Mouse (Mus musculus) neural tube, embryonic 14.5 days (tissue): ENCODE results near the gene Lasp1. TPM values are rescaled to one million over a fixed set of nuclear protein-coding genes. Genes with fewer than 3 reads are reported as not detected.

Experiments used
- ATAC-seq: fragments of 200-750 bp; cut with Nextera tagmentation; 2 replicates; pipeline ENCODE4 v1.8.0; 2017; ENCODE audit warnings: low read depth, mild to moderate bottlenecking, moderate TSS enrichment, moderate library complexity
- H3K27ac ChIP-seq: fragments of 300-500 bp; sonication (generic); 2 replicates; pipeline ENCODE4 v1.5.1; 2014; ENCODE audit warnings: low read depth, mild to moderate bottlenecking, control low read depth, low read length, moderate library complexity, mixed read lengths
- H3K27me3 ChIP-seq: fragments of 300-500 bp; sonication (generic); 2 replicates; pipeline ENCODE4 v1.6.1; 2014; ENCODE audit warnings: low read length; ENCODE audit not compliant: control insufficient read depth, insufficient read depth
- H3K36me3 ChIP-seq: fragments of 300-500 bp; sonication (generic); 2 replicates; pipeline ENCODE4 v1.6.1; 2014; ENCODE audit warnings: low read length, mixed read lengths; ENCODE audit not compliant: control insufficient read depth, insufficient read depth
- H3K4me1 ChIP-seq: fragments of 300-500 bp; sonication (generic); 2 replicates; pipeline ENCODE4 v1.6.1; 2014; ENCODE audit warnings: low read length; ENCODE audit not compliant: control insufficient read depth, insufficient read depth
- H3K4me2 ChIP-seq: fragments of 300-500 bp; sonication (generic); 2 replicates; pipeline ENCODE4 v1.6.1; 2014; ENCODE audit warnings: mild to moderate bottlenecking, low read depth, low read length, control low read depth
- H3K4me3 ChIP-seq: fragments of 300-500 bp; sonication (generic); 2 replicates; pipeline ENCODE4 v1.5.1; 2014; ENCODE audit warnings: low read depth, low read length, control low read depth, mixed read lengths
- H3K9ac ChIP-seq: fragments of 300-500 bp; sonication (generic); replicated peaks from 2 replicates; pipeline ENCODE4 v1.6.1; 2014; ENCODE audit warnings: low read depth, mild to moderate bottlenecking, control low read depth, low read length, mixed read lengths
- H3K9me3 ChIP-seq: fragments of 300-500 bp; sonication (generic); 2 replicates; pipeline ENCODE4 v1.6.1; 2016; ENCODE audit warnings: low read length; ENCODE audit not compliant: control insufficient read depth
- WGBS: fragments of 180-500 bp; shearing (Covaris S2); extraction: QIAGEN DNeasy Blood & Tissue Kit; methylation state at CpG from one replicate; pipeline ENCODE4 v1.1.7; 2014; 5-methylcytosine and 5-hydroxymethylcytosine counted together
- polyA plus RNA-seq: library from polyadenylated mRNA; unstranded; fragments of >200 nt; fragmentation: Nextera tagmentation; extraction: Ambion mirVana; gene quantifications from 2 replicates; pipeline ENCODE4 v1.2.1, GENCODE M21; 2014

Gene Lasp1
- polyA plus RNA-seq, 1 experiment from 2014 or later: 82.9 TPM

DNA sequence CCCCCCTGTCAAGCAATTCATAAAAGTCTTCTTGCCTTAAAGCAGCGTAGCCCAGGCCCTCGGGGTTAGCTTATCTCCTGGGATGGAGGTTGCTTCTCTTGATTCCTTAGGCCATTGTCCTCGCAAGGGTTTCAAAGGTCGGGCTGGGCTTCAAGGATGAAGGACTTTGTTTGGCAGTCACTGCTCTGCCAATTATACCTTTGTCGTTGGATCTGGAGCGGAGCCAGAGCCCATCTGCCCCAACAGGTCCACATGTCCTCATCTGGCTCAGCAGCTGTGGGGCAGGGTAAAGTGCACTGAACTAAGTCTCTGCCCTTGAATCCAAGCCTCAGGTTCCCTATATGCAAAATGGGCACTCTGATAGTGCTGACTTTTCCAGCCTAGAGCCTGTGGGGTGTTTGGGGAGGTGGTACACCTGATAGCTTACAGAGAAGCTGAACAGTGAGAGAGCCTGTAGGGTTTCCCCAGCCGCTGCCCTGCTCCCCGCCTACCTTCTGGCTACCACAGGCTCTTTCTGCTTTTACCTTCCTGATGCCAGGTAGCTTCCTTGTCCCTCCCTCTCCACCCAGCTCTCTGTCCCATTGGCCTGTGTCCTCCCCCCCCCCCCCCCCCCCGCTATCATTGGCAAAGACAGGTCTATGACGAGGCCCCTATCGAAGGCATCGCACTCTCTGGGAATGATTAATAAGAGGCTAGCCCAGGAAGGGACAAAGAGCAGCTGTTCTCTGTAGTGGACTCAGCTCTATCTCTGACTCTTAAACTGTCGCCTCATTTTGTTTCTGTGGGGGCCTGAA, 13.0 kb downstream of the Lasp1 start:
- H3K27ac ChIP-seq: peak overlapping the region; percentile 86
- no peak overlapping the region for H3K4me3 ChIP-seq
- no peaks in the 10 kb centered on the region for H3K27me3 ChIP-seq
- peak overlapping the region; percentile 37; the same call in 1 of the 2 replicates for H3K4me2 ChIP-seq
- 28% methylated on average over 12 of the region's 13 CpGs for WGBS
- peak overlapping the region; percentile 41; the same call in 1 of the 2 replicates for H3K9ac ChIP-seq
- peak; percentile 45; the same call in 1 of the 2 replicates for ATAC-seq
- no peaks in the 10 kb centered on the region for H3K9me3 ChIP-seq
- peaks cover 35% of the 10 kb centered on the region for H3K36me3 ChIP-seq
- H3K4me1 ChIP-seq: peaks cover 43% of the 10 kb centered on the region

DNA sequence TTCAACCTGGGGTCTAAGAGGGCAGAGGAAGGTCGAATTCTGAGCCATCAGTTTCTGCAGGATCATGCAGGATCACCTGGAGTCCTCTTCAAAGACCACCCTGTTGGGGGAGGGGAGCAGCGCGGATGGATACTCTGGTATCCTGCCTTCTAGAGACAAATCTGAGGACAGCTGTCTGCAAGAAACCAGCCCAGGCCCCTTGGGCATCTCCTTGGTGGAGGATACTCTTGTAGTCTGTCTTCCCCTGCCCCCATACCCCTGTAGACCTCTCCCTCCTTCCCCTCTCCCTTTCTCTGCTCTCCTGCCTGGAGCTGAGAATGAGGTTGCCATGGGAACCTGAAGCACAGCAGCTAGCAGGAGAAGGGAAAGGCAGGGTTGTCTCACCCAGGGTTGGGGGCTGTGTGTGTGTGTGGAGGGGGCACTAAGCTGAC, 13.7 kb downstream of the Lasp1 start:
- peaks cover 42% of the 10 kb centered on the region for H3K4me1 ChIP-seq
- H3K4me3 ChIP-seq: no peak overlapping the region
- no peaks in the 10 kb centered on the region for H3K27me3 ChIP-seq
- H3K4me2 ChIP-seq: peak overlapping the region; percentile 37; the same call in 1 of the 2 replicates
- peak overlapping the region; percentile 86 for H3K27ac ChIP-seq
- peak overlapping the region; percentile 41 for H3K9ac ChIP-seq
- peak; percentile 83 for ATAC-seq
- H3K9me3 ChIP-seq: no peaks in the 10 kb centered on the region
- H3K36me3 ChIP-seq: peaks cover 35% of the 10 kb centered on the region
- WGBS: 37% methylated on average over 3 of the region's 3 CpGs

DNA sequence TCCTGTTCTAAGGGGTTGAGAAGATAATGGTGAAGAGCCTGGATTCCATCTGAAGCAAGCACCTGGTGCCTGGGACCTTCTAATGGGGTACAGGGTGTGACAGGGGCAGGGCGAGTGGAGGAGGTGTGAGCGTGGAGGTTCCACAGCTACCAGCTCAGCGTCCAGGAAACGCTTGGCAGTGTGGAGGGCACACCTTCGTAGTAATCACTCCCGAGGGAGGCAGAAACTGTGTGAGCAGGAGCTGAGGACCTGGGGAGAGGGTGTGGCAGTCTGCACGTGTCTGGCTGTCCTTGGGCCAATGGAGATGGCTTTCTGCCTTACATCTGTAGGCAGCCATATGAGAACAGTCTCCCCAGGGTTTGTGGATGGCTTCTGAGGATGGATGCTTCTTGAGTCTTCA, 14.3 kb downstream of the Lasp1 start:
- Histone ChIP-seq H3K9me3 (no peaks in the 10 kb centered on the region), H3K36me3 (peaks cover 36% of the 10 kb centered on the region), H3K4me3 (no peak overlapping the region), H3K4me2 (peak overlapping the region; percentile 37), H3K27ac (peak overlapping the region; percentile 86), H3K27me3 (no peaks in the 10 kb centered on the region), H3K9ac (0 out of 2 replicates have a peak overlapping the region, but pooled peaks have one; percentile 18), H3K4me1 (peaks cover 41% of the 10 kb centered on the region)
- 34% methylated on average over 7 of the region's 7 CpGs for WGBS
- peak; percentile 22; the same call in 1 of the 2 replicates for ATAC-seq

- H3K9ac ChIP-seq: no peak overlapping the region
- H3K4me3 ChIP-seq: no peak overlapping the region
- WGBS: 80% methylated on average over 17 of the region's 17 CpGs
- peak overlapping the region; percentile 86; the same call in 1 of the 2 replicates for H3K27ac ChIP-seq
- no peak for ATAC-seq
- no peaks in the 10 kb centered on the region for H3K27me3 ChIP-seq
- H3K4me1 ChIP-seq: peaks cover 37% of the 10 kb centered on the region
- H3K9me3 ChIP-seq: no peaks in the 10 kb centered on the region
- H3K36me3 ChIP-seq: peaks cover 29% of the 10 kb centered on the region
- H3K4me2 ChIP-seq: no peak overlapping the region
These were observed 15.1 kb downstream of the Lasp1 start for GRCm38 (mm10) chr11:97813746-97814515.

- no peaks in the 10 kb centered on the region for H3K27me3 ChIP-seq
- H3K9ac ChIP-seq: no peak overlapping the region
- ATAC-seq: no peak
- H3K4me3 ChIP-seq: no peak overlapping the region
- H3K4me2 ChIP-seq: no peak overlapping the region
- peaks cover 31% of the 10 kb centered on the region for H3K4me1 ChIP-seq
- WGBS: 92% methylated on average over 11 of the region's 11 CpGs
- no peaks in the 10 kb centered on the region for H3K9me3 ChIP-seq
- H3K27ac ChIP-seq: no peak overlapping the region
- peaks cover 23% of the 10 kb centered on the region for H3K36me3 ChIP-seq
These were observed 16.9 kb downstream of the Lasp1 start for GRCm38 (mm10) chr11:97815736-97816135.

GRCm38 (mm10) chr11:97816176-97816575, 17.4 kb downstream of the Lasp1 start:
- H3K4me1 ChIP-seq: peaks cover 31% of the 10 kb centered on the region
- peaks cover 23% of the 10 kb centered on the region for H3K36me3 ChIP-seq
- no peak overlapping the region for H3K27ac ChIP-seq

GRCm38 (mm10) chr11:97816916-97817315, 18.1 kb downstream of the Lasp1 start:
- no peak overlapping the region for H3K4me3 ChIP-seq
- no peak for ATAC-seq
- WGBS: 71% methylated on average over 9 of the region's 9 CpGs
- no peaks in the 10 kb centered on the region for H3K27me3 ChIP-seq
- H3K9me3 ChIP-seq: no peaks in the 10 kb centered on the region
- no peak overlapping the region for H3K27ac ChIP-seq
- H3K9ac ChIP-seq: no peak overlapping the region
- H3K4me2 ChIP-seq: no peak overlapping the region
- peaks cover 24% of the 10 kb centered on the region for H3K4me1 ChIP-seq
- peaks cover 23% of the 10 kb centered on the region for H3K36me3 ChIP-seq

More at GRCm38 (mm10) chr11:97816176-97816575, 17.4 kb downstream of the Lasp1 start:
- WGBS: 83% methylated on average over 5 of the region's 5 CpGs
- ATAC-seq: no peak
- Histone ChIP-seq H3K4me2 (no peak overlapping the region), H3K27me3 (no peaks in the 10 kb centered on the region), H3K4me3 (no peak overlapping the region), H3K9ac (no peak overlapping the region), H3K9me3 (no peaks in the 10 kb centered on the region)

DNA sequence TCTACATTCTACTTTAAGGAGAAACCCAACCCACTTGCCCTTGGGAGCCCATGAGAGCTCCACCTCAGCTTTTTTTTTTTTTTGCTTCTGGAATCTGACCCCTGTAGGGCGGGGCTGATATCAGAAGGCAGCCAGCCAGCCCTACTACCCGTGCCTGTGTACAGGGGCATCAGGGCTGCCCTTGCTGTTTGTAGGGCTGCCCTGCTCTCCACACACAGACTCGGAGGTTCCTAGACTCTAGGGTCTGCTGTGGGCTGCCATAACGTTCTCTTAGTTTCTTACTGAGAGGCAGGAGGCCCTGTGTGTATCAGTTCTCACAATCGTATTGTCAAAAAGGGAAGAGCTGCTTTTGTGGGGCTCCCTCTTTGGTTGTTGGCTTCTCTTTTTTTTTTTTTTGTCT, 18.6 kb downstream of the Lasp1 start:
- Histone ChIP-seq H3K27me3 (no peaks in the 10 kb centered on the region), H3K4me2 (no peak overlapping the region), H3K4me3 (no peak overlapping the region), H3K4me1 (peaks cover 19% of the 10 kb centered on the region), H3K36me3 (peaks cover 23% of the 10 kb centered on the region), H3K9ac (no peak overlapping the region), H3K27ac (no peak overlapping the region), H3K9me3 (no peaks in the 10 kb centered on the region)
- WGBS: 56% methylated on average over 5 of the region's 5 CpGs
- ATAC-seq: no peak

- Histone ChIP-seq H3K36me3 (peaks cover 26% of the 10 kb centered on the region), H3K9me3 (no peaks in the 10 kb centered on the region), H3K27me3 (no peaks in the 10 kb centered on the region), H3K4me3 (no peak overlapping the region), H3K9ac (no peak overlapping the region), H3K27ac (peak overlapping the region; percentile 44; the same call in 1 of the 2 replicates), H3K4me2 (no peak overlapping the region), H3K4me1 (peaks cover 13% of the 10 kb centered on the region)
- 68% methylated on average over 6 of the region's 6 CpGs for WGBS
- no peak for ATAC-seq
These were observed 19.2 kb downstream of the Lasp1 start for GRCm38 (mm10) chr11:97818003-97818402.
